Mouse (Mus musculus): ENCODE data around the gene Gm3476. TPM values are rescaled to one million over a fixed set of nuclear protein-coding genes. Genes with fewer than 3 reads are reported as not detected.

The Gm3476 gene
- polyA plus RNA-seq, 1 experiment from 2014 or later = not detected

Other genes with a start within 250 kb of the Gm3476 start
- gene Gm8237, start 245.4 kb downstream of the Gm3476 start, polyA plus RNA-seq (2014; fragmentation: Nextera tagmentation; extraction: Ambion mirVana) = not detected in 2 replicates
- gene Gm3248, start 164.1 kb downstream of the Gm3476 start, polyA plus RNA-seq (2014; fragmentation: Nextera tagmentation; extraction: Ambion mirVana) = 0.36 and 0.63 TPM in 2 replicates
- gene Gm3453, start 146.7 kb downstream of the Gm3476 start, polyA plus RNA-seq (2014; fragmentation: Nextera tagmentation; extraction: Ambion mirVana) = not detected in 2 replicates
- gene Gm6337, start 67.5 kb downstream of the Gm3476 start, polyA plus RNA-seq (2014; fragmentation: Nextera tagmentation; extraction: Ambion mirVana) = not detected in 2 replicates
- gene Gm8206, start 31.9 kb downstream of the Gm3476 start, polyA plus RNA-seq (2014; fragmentation: Nextera tagmentation; extraction: Ambion mirVana) = 0.70 and 2.1 TPM in 2 replicates
- 1.2 TPM in 2 replicates for gene Gm3468, start 17.1 kb downstream of the Gm3476 start, polyA plus RNA-seq (2014; fragmentation: Nextera tagmentation; extraction: Ambion mirVana)
- gene Gm21560, start 93.5 kb upstream of the Gm3476 start, polyA plus RNA-seq (2014; fragmentation: Nextera tagmentation; extraction: Ambion mirVana) = not detected in 2 replicates
- gene Gm3411, start 161.4 kb upstream of the Gm3476 start, polyA plus RNA-seq (2014; fragmentation: Nextera tagmentation; extraction: Ambion mirVana) = 0.58 and 0.66 TPM in 2 replicates
- gene Gm21103, start 179.0 kb upstream of the Gm3476 start, polyA plus RNA-seq (2014; fragmentation: Nextera tagmentation; extraction: Ambion mirVana) = not detected in 2 replicates
- not detected in 2 replicates for gene Gm3618, start 217.9 kb upstream of the Gm3476 start, polyA plus RNA-seq (2014; fragmentation: Nextera tagmentation; extraction: Ambion mirVana)